Mouse (Mus musculus) liver, postnatal 0 days (tissue): Measurements from ENCODE around the gene Pqlc2.

ENCODE experiments used
- CTCF ChIP-seq: sonication (generic); IDR thresholded peaks from 2 replicates; pipeline ENCODE4 v1.5.1; 2016; ENCODE audit warnings: antibody characterized with exemption, low read depth
- EP300 ChIP-seq: IDR thresholded peaks from 2 replicates; pipeline ENCODE4 v1.6.1; 2016; ENCODE audit warnings: antibody characterized with exemption, low read depth, mild to moderate bottlenecking

- TF ChIP-seq CTCF (no peak), EP300 (no peak)
Measured at GRCm38 (mm10) chr4:139286234-139286633, 24.3 kb downstream of the Pqlc2 start.
